Mouse (Mus musculus) adrenal gland, postnatal 10 days (tissue): ENCODE data around the gene Cfap100. TPM values are rescaled to one million over a fixed set of nuclear protein-coding genes. Genes with fewer than 3 reads are reported as not detected.
A peak's percentile ranks its signal among the peaks of the same experiment; 100 is the strongest.

Experiments
- DNase-seq: peaks from one replicate; pipeline ENCODE4 v3.0.0; 2021; ENCODE audit warnings: mixed read lengths
- total RNA-seq, 2 experiments: library from RNA; stranded (reverse); gene quantifications; 2 replicates each; pipeline ENCODE4 v1.2.3; 2021

The Cfap100 gene
- total RNA-seq, 2 experiments from 2014 or later = 0.58 to 0.90 TPM

DNA sequence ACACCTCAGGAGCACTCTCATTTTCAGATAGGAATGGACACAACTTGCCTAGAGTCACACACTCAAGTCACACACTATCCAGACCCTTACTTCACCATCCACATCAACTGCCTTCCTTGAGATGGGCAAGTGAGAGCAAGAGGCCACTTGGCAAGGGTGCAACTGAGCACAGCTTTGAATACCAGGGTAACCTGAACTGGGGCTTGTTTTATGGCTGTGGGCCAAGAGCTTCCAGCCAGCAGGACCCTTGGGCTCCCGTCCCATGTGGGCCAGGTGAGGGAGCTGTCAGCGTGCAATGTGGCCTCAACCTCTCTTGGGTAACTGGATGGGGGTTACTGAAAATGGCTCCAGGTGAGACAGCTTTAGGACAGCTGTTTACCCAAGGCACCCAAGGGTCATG is 28.8 kb upstream of the Cfap100 start:
- DNase-seq = no peak

DNA sequence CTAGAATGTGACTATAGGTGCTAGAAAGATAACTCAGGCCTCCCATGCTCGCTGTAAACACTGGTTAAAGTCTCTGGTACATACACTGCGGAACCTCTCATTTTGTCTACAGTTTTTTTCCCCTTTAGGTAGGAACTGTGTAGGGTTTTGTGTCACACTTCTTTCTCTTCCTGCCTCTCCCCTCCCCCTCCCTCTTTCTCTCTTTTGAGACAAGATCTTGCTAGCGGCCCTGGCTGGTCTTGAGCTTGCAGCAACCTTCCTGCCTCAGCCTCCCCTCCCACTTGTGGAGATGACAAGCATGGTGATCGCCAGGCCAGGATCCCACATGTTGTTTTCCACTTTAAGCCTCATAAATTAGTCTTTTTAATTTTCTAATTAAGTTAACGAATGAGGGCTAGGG is 25.2 kb upstream of the Cfap100 start:
- DNase-seq = no peak

DNA sequence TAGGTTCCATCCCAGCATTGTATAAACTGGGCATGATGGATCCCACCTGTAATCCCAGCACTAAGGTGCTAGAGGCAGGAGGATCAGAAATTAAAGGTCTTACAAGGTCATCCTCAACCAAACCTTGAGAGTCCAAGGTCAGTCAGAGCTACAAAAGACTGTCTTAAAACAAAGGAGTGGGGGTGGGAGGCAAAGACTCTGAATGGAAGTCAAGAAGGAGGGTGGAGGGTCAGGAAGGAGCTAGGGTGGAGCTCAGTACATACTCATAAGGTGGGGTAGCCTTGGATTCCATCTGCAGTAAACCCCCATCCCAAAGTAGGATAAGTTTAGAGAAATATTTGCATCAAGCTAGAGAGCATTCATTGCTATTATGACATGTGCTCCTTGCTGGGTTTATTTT is 24.0 kb upstream of the Cfap100 start:
- DNase-seq = no peak

DNA sequence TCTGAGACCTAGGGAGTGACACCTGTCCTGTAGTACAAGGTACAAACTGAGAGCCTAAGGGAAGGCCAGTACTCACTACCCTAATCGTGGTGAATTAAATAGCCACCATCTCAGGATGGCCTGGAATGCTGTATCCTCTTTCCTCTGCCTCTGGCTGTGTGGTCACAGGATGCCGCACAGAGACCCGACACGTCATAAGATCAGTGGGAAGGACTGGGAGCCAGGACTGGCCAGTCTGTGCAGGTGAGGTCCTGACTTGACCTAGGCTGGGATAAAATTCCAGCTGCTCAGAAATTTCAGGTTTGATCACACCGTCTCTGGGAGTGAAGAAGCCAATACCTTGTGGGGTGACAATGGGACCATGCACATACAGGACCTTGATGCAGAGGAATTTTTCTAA is 22.9 kb upstream of the Cfap100 start:
- no peak for DNase-seq

DNA sequence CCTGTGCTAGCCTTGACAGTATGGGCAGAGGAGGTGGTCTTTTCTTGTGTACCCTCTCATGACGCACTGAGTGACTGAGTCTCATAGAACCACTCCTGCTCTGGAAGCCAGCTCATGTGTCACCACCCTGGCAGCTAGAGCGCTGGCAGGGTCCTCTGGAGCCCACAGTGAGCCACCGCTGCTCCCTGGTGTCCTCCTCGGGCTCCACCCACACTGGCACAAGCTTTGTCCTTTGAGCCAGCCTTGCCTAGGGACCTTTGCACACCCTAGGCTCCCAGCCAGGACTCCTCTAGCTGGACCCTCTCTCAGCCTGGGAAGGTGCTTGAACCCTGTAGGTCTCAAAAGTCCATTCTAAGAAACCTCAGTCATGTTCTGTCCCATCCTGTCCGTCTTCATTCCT is 22.1 kb upstream of the Cfap100 start:
- DNase-seq = peak; percentile 81

DNA sequence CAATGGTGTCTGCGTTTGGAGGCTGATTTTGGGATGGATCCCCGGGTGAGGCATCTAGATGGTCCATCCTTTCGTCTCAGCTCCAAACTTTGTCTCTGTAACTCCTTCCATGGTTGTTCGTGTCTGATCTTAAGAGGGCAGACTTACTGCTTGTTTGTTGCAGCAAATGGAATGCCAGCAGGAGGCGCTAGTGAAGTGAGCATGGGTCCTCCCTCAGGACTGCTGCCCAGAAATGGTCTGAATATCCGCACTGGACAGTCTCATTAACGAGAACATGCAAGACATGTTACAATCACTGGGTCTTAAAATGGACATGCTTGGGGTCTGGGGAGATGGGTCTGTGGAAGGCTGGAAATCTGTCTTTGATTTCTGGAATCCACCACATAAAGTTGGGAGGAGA is 21.6 kb upstream of the Cfap100 start:
- DNase-seq = peak; percentile 91

DNA sequence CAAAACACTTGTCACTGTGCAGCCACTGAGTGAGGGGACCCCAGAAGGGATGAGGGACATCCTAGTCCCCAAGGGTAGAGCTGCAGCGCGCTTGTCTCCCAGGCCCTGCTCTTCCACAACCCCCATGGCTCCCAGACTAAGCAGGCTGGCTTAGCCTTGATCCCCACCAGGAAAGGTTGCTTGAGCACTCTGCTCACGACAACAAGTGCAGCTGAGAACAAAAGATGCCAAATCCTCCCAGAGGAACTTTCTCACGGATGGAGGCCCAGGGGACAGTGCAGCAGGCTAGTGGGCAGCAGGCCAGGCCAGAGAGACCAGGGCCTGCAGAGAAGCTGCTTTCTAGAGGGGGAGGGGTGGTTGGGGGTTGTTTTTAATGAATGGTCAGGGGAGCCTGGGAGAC is 18.3 kb upstream of the Cfap100 start:
- DNase-seq = no peak

DNA sequence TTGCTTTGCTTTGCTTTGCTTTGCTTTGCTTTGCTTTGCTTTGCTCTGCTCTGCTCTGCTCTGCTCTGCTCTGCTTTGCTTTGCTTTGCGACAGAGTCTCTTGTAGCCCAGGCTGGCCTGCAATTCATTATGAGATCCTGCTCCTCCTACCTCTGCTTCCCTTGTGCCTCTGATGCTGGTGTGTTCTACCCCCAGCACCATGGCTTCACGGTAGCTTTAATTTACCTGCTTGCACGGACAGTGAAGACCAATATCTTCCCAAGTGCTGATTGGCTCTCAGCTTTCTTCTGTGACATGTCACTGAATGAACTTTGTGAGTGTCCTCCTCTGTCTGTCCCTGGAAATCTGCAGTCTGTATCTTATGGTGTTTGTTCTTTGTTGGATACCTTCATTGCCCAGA is 8.4 kb upstream of the Cfap100 start:
- DNase-seq = no peak

DNA sequence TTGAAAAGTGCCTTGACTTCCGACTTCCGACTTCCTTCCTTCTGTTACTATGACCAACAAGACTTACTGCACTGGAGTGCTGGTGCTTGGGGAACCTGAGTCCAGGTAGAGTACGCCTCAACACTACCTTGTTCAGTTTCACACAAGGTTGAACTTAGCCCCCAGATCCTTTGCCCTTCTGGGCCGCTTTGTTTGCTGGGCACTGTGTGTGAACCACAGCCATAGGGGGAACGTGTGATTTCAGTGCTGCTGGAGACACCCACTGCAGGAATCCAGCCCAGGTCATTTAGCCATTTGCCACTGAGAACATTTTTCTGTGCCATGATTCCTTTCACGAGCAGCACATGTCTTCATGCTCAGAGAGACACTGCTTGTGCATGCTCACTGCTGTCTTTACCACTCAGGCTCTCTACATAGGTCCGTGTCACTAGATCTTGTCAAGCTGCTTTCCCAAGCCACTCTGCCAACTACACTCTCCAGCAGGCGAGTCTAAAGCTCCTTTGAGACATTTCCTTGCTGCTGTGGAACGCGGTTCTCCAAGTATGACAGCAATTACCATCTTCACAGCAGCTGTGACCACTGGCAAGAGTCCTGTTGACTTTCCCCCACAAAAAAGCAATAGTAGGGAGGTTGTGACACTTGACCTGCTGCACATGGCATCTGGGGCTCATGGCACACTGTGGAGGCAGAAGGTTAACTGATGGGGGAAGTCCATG is 7.8 kb upstream of the Cfap100 start:
- DNase-seq = no peak

DNA sequence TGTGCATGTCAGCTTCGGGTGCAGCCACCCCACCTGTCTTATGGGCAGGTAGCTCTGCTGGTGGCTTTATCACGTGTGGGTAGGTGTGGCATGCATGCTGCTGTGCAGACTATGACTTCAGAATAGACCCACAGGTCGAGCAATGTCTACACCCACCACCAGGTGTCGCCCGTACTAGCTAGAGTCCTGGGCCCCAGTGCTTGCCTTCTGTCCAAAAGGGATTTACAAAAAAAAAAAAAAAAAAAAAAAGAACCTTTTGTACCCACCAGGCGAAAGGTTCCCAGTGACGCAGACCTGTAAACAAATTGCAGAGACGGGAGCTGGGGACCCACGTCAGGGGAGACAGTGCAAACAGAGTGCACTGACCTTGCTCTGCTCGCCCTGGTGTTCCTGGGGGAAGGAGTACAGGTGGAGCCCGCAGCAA is 6.6 kb upstream of the Cfap100 start:
- DNase-seq = peak; percentile 91

DNA sequence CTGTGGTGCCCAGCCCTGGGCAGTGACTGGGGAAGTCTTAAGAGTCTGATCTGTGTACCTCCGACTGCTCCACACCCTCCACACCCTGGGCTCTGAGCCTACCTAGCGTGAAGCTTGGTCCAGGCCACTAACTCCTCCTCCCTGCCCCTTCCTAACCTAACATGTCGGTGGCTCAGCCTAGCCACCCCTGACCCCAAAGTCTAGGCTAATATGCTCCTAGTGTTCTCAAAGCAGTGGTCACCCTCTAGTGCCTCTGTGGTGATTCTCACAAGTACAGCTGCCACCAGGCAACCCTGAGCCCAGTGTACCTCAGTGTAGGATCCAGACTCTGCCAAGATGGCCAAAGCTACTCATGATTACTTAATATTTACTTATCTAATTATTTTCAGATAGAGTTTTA is 6.1 kb upstream of the Cfap100 start:
- no peak for DNase-seq

DNA sequence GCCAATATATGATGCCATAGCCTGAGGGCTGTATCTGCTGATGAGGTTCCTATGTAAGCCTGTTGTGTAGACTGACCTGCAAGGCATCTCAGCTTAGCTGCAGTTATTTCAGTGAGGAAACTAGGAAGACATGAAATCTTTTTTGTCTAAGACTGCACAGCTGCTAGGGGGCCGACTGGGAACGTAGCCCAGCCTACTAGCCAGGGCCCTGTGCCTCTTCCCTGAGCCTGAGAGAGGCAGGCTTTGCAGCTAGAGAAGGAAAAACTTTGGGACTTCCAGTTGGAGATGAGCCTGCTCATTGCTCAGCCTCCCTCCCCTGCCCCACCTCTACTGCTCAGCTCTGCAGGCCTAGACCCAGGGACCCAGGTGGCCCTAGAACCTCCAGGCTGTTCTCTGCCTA is 2.9 kb upstream of the Cfap100 start:
- DNase-seq = no peak

DNA sequence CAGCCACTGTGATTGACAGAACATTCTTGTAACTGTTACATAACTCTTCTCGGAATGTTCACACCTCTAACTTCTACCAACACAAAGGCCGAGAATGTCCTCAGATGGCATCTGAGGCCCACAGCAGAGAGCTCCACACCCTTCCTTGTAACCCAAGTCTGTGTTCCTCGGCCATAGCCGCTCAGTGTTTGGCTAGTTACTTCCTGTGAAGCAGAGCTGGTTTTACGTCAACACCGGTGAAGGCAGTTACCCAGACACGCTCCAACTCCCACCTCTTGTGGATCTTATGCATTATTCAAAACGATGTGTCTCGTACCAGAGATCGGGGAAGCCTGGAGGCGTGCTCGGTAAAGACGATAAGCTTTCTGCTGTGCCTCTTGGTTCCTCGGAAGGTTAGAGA is 1.3 kb upstream of the Cfap100 start:
- DNase-seq = no peak

DNA sequence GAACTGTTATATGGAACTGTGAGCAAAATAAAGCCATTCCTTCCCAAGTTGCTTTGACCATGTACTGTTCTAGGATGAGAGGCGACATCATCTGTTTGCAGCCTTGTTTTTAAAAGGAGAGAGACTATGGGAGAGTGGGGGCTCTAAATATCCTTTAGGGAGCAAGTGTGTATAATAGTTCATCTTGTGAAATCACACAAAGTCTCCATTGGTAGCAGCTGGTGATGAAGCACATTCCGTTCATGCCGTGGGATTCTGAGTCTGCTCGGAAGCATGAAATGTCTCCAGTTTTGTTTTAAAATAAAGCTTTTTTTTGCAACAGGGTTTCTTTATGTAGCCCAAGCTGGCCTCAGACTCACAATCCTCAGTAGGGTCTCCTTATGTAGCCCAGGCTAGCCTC is 2.6 kb downstream of the Cfap100 start:
- DNase-seq = no peak

DNA sequence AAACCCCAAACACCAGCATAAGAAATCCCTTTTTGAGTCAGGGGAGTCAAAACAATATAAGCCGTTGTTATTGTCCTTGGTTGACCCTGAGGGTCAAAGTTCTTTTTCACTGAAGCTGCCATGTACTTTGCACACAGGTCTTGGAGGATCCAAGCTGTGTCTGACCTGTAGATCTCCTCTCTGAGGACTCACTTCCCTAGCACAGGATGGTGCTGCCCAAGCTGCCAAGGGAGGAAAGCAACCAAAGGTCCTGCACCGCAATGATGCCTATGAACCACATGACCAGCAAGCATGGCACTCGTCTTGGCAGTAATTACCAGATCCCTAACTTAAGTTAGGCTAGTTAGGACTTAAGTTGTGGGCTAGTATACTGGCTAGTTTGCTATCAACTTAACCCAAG is 3.2 kb downstream of the Cfap100 start:
- no peak for DNase-seq

DNA sequence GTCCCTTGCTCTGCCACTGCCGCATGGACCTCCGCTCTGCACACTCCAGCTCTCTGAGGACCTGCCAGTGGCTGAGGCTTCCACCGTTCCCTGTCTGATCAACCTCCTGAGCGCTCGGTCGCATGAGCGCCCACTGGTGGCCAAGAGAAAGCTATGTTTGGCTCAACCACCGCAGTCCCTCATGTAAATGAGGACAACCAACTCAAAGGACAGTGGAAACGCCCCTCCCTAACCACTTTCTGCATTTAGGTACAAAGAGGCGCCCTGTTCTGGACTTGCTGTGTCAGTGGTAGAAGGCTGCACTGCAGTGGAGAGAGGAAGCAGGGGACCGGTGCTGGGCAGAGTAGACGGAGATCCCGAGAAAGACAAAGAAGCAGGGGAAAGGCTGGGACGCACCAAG is 6.0 kb downstream of the Cfap100 start:
- peak; percentile 86 for DNase-seq

DNA sequence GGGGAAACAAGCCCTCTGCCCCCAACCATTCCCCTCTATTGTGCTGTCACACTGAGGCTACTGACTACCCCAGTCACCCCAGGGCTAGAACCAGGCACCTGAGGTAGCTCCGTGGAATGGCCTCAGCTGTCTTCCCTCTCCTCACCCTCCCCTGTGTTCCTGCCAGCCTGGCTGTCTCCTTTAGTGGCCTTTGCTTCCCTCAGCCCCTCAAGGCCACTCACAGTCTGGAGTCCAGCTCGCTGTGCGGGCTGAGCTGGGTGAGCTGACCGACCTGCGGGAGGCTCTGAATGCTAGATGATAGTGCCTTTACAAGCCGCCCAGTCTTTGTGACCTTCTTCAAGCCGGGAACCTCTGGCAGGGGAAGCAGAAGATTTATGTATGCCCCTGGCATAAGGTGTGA is 16.7 kb downstream of the Cfap100 start:
- DNase-seq = peak; percentile 50

DNA sequence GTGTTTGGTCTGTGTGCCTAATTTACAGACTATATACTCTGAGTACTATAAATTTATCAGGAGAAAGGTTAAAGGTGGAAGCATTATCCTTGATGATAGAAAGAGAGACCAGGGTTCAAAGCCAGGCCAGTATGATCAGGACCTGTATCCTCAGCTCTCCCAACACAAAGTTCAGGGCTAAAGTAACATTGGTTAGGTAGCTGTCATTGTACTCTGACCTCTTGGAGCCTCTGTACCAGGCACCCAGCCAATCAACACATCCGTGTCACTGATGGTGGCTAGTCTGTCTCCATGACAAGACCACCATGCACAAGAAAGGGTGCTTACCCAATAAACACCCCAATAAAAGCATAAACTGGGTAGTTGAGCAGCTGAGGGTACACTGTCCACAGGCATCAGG is 17.6 kb downstream of the Cfap100 start:
- DNase-seq = no peak

DNA sequence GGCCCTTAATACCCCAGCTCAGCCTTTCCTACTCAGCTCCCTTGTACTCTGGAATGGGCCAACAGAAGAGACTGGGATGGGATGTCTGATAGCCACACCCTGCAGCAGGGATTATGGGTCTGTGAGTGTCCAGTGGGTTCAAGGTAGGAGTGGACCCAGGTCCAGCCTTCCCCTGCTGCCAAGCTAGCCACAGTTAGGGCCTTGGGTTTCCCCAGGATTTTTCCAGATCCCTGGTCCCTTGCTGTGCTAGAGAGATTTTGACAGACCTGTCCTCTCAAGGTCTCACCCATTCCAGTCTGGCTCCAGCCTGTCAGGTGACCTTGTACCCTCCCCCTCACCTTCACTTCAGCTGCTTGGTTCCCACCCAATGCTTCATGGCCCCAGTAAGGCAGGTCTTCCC is 20.0 kb downstream of the Cfap100 start:
- DNase-seq = no peak

DNA sequence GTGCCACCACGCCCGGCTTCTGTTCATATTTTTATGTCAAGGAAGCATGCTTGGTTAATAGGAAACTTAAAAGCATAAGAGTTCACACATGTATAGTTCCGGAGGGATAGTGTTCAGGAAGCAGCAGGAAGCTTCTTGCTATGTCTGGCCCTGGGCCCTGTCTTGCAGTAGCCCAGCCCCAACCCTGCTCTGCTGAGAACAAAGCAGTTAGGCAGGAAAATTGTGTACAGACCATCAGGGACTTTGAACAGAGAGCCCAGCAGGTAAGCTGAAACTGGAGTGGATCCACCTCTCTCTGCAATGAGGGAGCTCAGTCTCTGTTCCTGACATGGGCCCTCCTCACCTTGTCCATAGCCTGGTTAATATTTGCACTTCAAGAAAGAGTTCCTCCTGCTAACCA is 31.3 kb downstream of the Cfap100 start:
- no peak for DNase-seq

DNA sequence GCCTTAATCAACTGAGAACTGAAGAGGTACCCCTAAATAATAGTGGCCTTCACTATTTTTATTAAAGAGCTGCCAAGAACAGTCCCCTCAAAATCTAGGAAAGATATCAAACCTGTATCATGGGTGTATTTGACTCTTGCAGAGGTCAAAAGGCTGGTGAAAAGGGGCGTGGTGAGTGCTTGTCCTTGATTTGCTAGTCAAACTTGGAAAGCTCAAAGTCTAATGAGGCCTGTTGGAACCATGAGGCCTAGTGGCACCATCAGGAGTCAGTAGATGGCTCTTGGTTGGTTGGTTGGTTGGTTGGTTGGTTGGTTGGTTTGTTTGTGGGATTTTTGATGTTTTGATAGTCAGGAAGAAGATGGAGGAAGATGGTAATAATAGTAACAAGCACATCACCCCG is 32.8 kb downstream of the Cfap100 start:
- DNase-seq = no peak

DNA sequence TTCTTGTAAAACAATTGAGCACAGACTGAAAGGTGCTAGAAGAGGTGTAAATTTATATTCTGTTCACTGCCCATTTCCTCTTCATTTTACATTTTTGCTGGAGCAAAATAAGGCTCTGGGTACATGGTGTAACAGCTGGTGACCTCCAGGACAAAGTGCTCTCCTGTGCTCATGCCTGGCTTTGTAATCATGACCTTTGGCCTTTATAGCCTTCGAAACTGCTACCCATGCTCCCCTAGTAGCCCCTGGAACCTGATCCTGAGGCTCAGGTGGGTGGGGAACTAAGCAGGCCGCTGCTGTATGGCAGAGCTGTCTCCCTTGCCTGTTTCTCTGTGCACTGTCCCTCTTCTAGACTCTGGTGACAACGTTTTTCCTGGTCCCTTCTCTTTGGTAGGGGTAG is 34.6 kb downstream of the Cfap100 start:
- DNase-seq = no peak

DNA sequence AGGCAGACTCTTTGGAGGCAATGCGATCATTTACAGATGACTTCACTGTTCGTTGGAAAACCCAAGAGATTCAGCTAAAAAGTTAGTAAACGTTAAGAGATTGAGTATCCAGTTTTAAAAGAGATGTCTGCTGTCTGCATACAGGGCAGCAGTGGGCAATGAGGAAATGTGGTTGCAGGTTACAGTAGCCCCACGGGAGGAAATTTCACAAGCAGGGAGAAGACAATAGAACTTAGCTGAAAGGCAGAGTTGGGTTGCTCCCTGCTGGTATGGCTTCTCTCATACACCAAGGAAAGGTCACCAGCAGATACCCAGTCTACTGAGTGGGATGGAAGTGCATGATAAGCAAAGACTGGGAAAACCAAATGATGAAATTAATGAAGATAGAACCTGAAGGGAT is 38.0 kb downstream of the Cfap100 start:
- DNase-seq = no peak

DNA sequence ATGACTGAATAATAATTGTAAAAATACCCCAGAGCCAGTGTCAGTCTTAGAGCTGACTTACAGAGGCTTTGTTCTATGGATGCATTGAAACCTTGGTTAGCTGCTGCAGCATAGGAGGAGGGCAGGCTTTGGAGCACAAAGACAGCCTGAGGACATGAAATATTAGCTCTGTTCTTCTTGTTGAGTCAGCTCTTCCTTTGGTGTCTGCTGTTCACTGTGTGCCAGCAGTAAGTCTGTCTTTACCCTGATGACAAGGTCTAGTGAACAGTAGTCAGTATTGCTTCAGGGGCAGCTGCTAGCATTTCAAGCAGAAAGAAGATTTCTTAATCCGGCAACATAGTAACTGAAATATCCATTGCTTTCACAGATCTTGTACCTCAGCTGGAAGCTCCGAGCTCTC is 47.1 kb downstream of the Cfap100 start:
- DNase-seq = no peak

DNA sequence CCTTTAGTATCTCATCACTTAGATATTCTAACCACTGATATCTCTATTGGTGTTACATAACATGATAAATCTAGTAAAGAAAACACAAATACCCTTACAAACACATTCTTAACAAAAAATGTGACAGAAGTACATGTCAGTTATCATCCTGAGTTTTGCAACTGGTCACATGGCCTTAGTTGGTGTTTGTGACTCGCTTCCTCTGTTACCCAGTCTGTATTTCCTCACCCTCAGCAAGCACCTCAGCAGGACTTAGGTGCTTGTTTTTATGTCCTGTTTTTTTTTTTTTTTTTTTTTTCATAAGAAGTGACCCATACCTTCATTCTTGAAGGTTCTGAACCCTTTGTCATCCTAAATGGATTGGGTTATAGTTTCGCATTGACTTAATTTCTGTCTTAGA is 50.9 kb downstream of the Cfap100 start:
- DNase-seq = no peak
